Mouse (Mus musculus) lung, embryonic 15.5 days (tissue): ENCODE measurements around the gene Ush2a. TPM values are rescaled to one million over a fixed set of nuclear protein-coding genes. Genes with fewer than 3 reads are reported as not detected.

Experiments used
- ATAC-seq: fragments of 200-750 bp; cut with Nextera tagmentation; 2 replicates; pipeline ENCODE4 v1.8.0; 2017; ENCODE audit warnings: moderate number of reproducible peaks, borderline replicate concordance; ENCODE audit not compliant: low FRiP score, low TSS enrichment; ENCODE audit errors: extremely low read depth
- H3K27ac ChIP-seq: fragments of 300-500 bp; sonication (generic); 2 replicates; pipeline ENCODE4 v1.5.1; 2015; ENCODE audit warnings: moderate library complexity, mild to moderate bottlenecking, inconsistent platforms
- H3K27me3 ChIP-seq: fragments of 300-500 bp; sonication (generic); 2 replicates; pipeline ENCODE4 v1.6.1; 2015; ENCODE audit warnings: inconsistent platforms
- H3K36me3 ChIP-seq: fragments of 300-500 bp; sonication (generic); 2 replicates; pipeline ENCODE4 v1.6.1; 2015; ENCODE audit warnings: inconsistent platforms
- H3K4me1 ChIP-seq: fragments of 300-500 bp; sonication (generic); 2 replicates; pipeline ENCODE4 v1.6.1; 2015; ENCODE audit warnings: inconsistent platforms
- H3K4me2 ChIP-seq: fragments of 300-500 bp; sonication (generic); 2 replicates; pipeline ENCODE4 v1.6.1; 2015; ENCODE audit warnings: inconsistent platforms, mild to moderate bottlenecking, moderate library complexity
- H3K4me3 ChIP-seq: fragments of 300-500 bp; sonication (generic); 2 replicates; pipeline ENCODE4 v1.5.1; 2015; ENCODE audit warnings: mild to moderate bottlenecking, inconsistent platforms
- H3K9ac ChIP-seq: fragments of 300-500 bp; sonication (generic); 2 replicates; pipeline ENCODE4 v1.6.1; 2015; ENCODE audit warnings: inconsistent platforms
- H3K9me3 ChIP-seq: fragments of 300-500 bp; sonication (generic); 2 replicates; pipeline ENCODE4 v1.6.1; 2016; ENCODE audit warnings: inconsistent platforms
- WGBS: fragments of 180-500 bp; shearing (Covaris S2); methylation state at CpG from one replicate; pipeline ENCODE4 v1.1.7; 2015; 5-methylcytosine and 5-hydroxymethylcytosine counted together
- polyA plus RNA-seq: library from polyadenylated mRNA; unstranded; fragments of >200 nt; fragmentation: Nextera tagmentation; extraction: Ambion mirVana; gene quantifications from 2 replicates; pipeline ENCODE4 v1.2.1, GENCODE M21; 2015

The Ush2a gene
- polyA plus RNA-seq, 1 experiment from 2014 or later = 0.04 TPM

- Histone ChIP-seq H3K4me2 (no peak overlapping the region), H3K9ac (no peak overlapping the region), H3K4me1 (no peaks in the 10 kb centered on the region), H3K27me3 (no peaks in the 10 kb centered on the region), H3K36me3 (no peaks in the 10 kb centered on the region), H3K4me3 (no peak overlapping the region), H3K27ac (no peak overlapping the region), H3K9me3 (no peaks in the 10 kb centered on the region)
- 77% methylated on average over 5 of the region's 5 CpGs for WGBS
- ATAC-seq = no peak
Observed at GRCm38 (mm10) chr1:188316574-188316973, 54.8 kb downstream of the Ush2a start.

DNA sequence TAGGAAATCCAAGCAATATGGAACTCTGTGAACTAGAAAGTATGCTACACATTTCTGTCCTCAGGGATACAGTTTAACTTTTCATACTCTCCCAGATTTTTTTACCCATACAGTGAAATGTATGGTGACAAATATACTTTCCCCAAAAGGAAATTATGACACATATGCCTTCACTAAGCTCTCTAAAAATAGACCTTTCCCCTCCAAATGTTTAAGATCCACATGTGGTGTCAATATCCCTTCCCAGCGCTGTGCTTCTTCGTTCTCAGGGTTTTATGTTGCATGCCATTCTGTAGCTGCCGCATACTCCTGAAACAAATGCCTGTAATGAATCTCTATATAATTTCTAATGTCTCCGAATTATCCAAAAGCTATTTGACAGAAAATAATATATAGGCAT lies 58.4 kb downstream of the Ush2a start:
- no peaks in the 10 kb centered on the region for H3K27me3 ChIP-seq
- H3K27ac ChIP-seq = no peak overlapping the region
- no peak for ATAC-seq
- WGBS = 71% methylated on average over 4 of the region's 4 CpGs
- no peak overlapping the region for H3K4me2 ChIP-seq
- no peaks in the 10 kb centered on the region for H3K4me1 ChIP-seq
- no peaks in the 10 kb centered on the region for H3K9me3 ChIP-seq
- H3K4me3 ChIP-seq = no peak overlapping the region
- no peaks in the 10 kb centered on the region for H3K36me3 ChIP-seq
- no peak overlapping the region for H3K9ac ChIP-seq

GRCm38 (mm10) chr1:188321534-188321933 lies 59.7 kb downstream of the Ush2a start:
- no peaks in the 10 kb centered on the region for H3K9me3 ChIP-seq
- 82% methylated on average over 7 of the region's 7 CpGs for WGBS
- H3K4me3 ChIP-seq = no peak overlapping the region
- no peaks in the 10 kb centered on the region for H3K36me3 ChIP-seq
- no peaks in the 10 kb centered on the region for H3K4me1 ChIP-seq
- H3K4me2 ChIP-seq = no peak overlapping the region
- H3K9ac ChIP-seq = no peak overlapping the region
- H3K27ac ChIP-seq = no peak overlapping the region
- no peaks in the 10 kb centered on the region for H3K27me3 ChIP-seq
- no peak for ATAC-seq

GRCm38 (mm10) chr1:188330406-188330805 lies 68.6 kb downstream of the Ush2a start:
- H3K27ac ChIP-seq = no peak overlapping the region
- no peaks in the 10 kb centered on the region for H3K36me3 ChIP-seq
- H3K4me2 ChIP-seq = no peak overlapping the region
- no peak for ATAC-seq
- no peaks in the 10 kb centered on the region for H3K27me3 ChIP-seq
- no peak overlapping the region for H3K9ac ChIP-seq
- 59% methylated on average over 2 of the region's 2 CpGs for WGBS
- H3K4me1 ChIP-seq = no peaks in the 10 kb centered on the region
- no peak overlapping the region for H3K4me3 ChIP-seq
- no peaks in the 10 kb centered on the region for H3K9me3 ChIP-seq

- Histone ChIP-seq H3K9ac (no peak overlapping the region), H3K36me3 (no peaks in the 10 kb centered on the region), H3K9me3 (no peaks in the 10 kb centered on the region), H3K4me2 (no peak overlapping the region), H3K27me3 (no peaks in the 10 kb centered on the region), H3K27ac (no peak overlapping the region), H3K4me1 (no peaks in the 10 kb centered on the region), H3K4me3 (no peak overlapping the region)
- ATAC-seq = no peak
- WGBS = 72% methylated on average over 2 of the region's 2 CpGs
Observed at GRCm38 (mm10) chr1:188333936-188334335, 72.1 kb downstream of the Ush2a start.

DNA sequence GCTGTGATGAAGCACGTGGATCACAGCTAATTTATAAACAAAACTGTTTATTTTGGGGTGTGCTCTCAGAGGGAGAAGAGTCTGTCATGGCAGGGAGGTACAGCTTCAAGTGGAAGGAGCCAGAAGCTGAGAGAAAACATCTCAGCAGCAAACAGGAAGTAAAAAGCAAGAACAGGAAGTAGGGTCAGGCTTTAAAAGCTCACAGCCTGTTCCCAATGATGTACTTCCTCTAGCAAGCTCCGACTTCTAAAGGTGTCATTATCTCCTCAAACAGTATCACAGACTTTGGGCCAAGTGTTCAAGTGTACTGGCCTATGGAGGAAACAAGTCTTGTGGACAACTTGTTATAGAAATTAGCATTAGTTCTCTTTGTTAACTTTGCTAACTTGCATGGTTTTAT lies 85.9 kb downstream of the Ush2a start:
- Histone ChIP-seq H3K9ac (no peak overlapping the region), H3K27ac (no peak overlapping the region), H3K36me3 (no peaks in the 10 kb centered on the region), H3K27me3 (no peaks in the 10 kb centered on the region), H3K4me1 (no peaks in the 10 kb centered on the region), H3K9me3 (no peaks in the 10 kb centered on the region), H3K4me2 (no peak overlapping the region), H3K4me3 (no peak overlapping the region)
- WGBS = 30% methylated on average over 2 of the region's 2 CpGs
- ATAC-seq = no peak

- H3K4me2 ChIP-seq = no peak overlapping the region
- H3K9me3 ChIP-seq = no peaks in the 10 kb centered on the region
- H3K27me3 ChIP-seq = no peaks in the 10 kb centered on the region
- 77% methylated on average over 2 of the region's 2 CpGs for WGBS
- H3K36me3 ChIP-seq = no peaks in the 10 kb centered on the region
- H3K27ac ChIP-seq = no peak overlapping the region
- ATAC-seq = no peak
- no peak overlapping the region for H3K4me3 ChIP-seq
- no peaks in the 10 kb centered on the region for H3K4me1 ChIP-seq
- no peak overlapping the region for H3K9ac ChIP-seq
Observed at GRCm38 (mm10) chr1:188354726-188355125, 92.9 kb downstream of the Ush2a start.

DNA sequence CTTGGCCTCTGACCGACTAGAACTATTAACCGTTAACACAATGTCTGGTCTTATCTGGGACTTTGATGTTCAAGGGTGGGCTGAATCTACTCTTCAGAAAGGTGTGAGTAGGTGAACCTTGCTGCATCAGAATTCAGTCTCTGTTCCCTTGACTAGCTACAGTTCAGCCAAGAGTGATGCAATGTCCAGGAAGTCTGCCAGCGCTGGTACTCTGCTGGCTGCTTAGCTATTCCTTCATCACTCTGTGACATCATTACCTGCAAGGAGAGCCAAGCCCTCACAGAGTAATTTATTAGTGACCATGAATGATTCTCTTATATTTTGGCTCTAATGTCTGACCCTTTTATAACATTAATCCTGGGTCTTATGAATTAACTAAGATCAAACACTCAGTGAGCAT lies 101.7 kb downstream of the Ush2a start:
- ATAC-seq = no peak
- WGBS = 60% methylated on average over 3 of the region's 3 CpGs
- no peak overlapping the region for H3K27ac ChIP-seq

DNA sequence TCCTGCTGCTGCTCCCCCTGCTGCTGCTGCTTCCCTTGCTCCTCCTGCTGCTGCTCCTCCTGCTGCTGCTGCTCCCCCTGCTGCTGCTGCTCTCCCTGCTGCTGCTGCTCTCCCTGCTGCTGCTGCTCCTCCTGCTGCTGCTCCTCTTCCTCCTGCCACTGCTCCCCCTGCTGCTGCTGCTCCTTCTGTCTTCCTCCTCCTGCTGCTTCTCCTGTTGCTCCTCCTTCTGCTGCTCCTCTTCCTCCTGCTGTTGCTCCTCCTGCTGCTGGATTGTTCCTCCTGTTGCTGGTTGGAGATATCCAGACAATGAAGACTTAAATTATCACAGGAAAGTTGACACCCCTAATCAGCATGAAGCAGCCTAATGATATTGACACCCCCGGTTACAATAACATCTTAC lies 123.4 kb downstream of the Ush2a start:
- Histone ChIP-seq H3K4me2 (no peak overlapping the region), H3K4me1 (no peaks in the 10 kb centered on the region), H3K9me3 (no peaks in the 10 kb centered on the region), H3K27ac (no peak overlapping the region), H3K4me3 (no peak overlapping the region), H3K27me3 (no peaks in the 10 kb centered on the region), H3K36me3 (no peaks in the 10 kb centered on the region), H3K9ac (no peak overlapping the region)
- WGBS = 79% methylated on average over 1 of the region's 1 CpGs
- ATAC-seq = no peak

More for the DNA sequence above, 101.7 kb downstream of the Ush2a start:
- Histone ChIP-seq H3K4me3 (no peak overlapping the region), H3K9me3 (no peaks in the 10 kb centered on the region), H3K4me2 (no peak overlapping the region), H3K9ac (no peak overlapping the region), H3K4me1 (no peaks in the 10 kb centered on the region), H3K27me3 (no peaks in the 10 kb centered on the region), H3K36me3 (no peaks in the 10 kb centered on the region)

DNA sequence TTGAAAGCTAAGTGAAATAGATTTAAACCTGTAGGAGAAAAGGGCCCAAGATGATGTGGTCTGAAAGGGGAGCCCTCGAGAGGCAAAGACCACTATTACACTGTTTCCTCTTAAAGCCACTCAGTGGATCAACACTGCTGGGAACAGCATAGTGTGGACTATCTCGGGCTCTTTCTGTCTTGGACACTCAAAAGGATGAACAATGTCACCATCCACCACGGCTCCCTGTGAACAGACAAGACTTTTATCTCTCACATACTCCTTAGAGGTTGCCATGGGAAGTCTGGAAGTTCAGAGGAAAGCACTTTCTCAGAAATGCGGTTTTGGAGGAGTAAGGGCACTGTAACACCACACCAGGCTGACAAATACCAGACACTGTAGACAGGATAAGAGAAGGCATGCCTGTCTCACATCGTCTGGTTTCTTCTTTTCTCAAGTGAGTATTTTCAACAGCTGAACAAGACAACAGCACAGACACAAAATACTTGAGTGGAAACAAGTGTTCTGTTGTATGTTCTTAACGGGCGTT lies 124.0 kb downstream of the Ush2a start:
- Histone ChIP-seq H3K27me3 (no peaks in the 10 kb centered on the region), H3K27ac (no peak overlapping the region), H3K4me1 (no peaks in the 10 kb centered on the region), H3K4me3 (no peak overlapping the region), H3K36me3 (no peaks in the 10 kb centered on the region), H3K9ac (no peak overlapping the region), H3K9me3 (no peaks in the 10 kb centered on the region), H3K4me2 (no peak overlapping the region)
- WGBS = 43% methylated on average over 7 of the region's 7 CpGs
- no peak for ATAC-seq

DNA sequence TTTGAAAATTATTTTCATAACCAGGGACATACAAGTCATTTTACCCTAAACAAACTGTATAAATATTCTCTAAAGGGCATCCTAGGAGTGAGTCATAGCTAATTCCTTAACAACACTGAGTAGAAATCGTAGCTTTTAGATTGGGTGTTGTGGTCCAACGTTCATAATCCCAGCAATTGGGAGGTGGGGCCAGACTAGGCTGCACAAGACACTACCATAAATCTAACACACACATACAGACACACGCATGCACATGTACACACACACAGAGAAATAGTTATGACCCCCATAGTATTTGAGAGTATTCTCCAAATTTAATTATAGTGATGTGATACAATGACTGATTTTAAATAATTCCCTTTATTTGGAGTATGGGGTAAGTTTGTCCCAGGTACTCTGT lies 125.5 kb downstream of the Ush2a start:
- Histone ChIP-seq H3K36me3 (no peaks in the 10 kb centered on the region), H3K4me2 (no peak overlapping the region), H3K9me3 (no peaks in the 10 kb centered on the region), H3K4me3 (no peak overlapping the region), H3K27ac (no peak overlapping the region), H3K9ac (no peak overlapping the region), H3K4me1 (no peaks in the 10 kb centered on the region), H3K27me3 (no peaks in the 10 kb centered on the region)
- ATAC-seq = no peak
- WGBS = 76% methylated on average over 3 of the region's 3 CpGs

GRCm38 (mm10) chr1:188387820-188388471 lies 126.1 kb downstream of the Ush2a start:
- no peaks in the 10 kb centered on the region for H3K9me3 ChIP-seq
- H3K9ac ChIP-seq = no peak overlapping the region
- no peaks in the 10 kb centered on the region for H3K4me1 ChIP-seq
- no peak overlapping the region for H3K4me3 ChIP-seq
- H3K27me3 ChIP-seq = no peaks in the 10 kb centered on the region
- no peak overlapping the region for H3K4me2 ChIP-seq
- H3K27ac ChIP-seq = no peak overlapping the region
- no peaks in the 10 kb centered on the region for H3K36me3 ChIP-seq
- 31% methylated on average over 2 of the region's 2 CpGs for WGBS
- no peak for ATAC-seq

DNA sequence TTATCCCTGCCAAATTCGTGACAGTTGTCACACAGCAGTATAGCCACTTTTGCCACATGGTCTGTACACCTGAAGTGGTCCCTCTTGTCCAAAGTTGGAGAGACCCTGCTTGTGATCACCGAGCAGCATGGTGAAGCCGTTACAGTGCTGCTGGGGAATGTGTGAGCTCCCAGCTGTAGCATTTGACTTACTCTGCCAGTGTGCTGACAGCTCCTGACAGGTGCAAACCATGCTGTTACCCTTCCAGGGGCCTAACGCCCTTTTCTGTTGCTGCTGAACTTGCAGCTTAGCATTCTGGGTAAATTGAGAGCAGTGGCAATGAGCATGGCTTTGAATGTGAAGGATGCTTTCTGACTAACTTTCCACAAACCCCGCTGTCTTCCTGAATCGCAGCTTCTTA lies 128.3 kb downstream of the Ush2a start:
- ATAC-seq = no peak

More for the DNA sequence above, 128.3 kb downstream of the Ush2a start:
- H3K9me3 ChIP-seq = no peaks in the 10 kb centered on the region
- H3K9ac ChIP-seq = no peak overlapping the region
- no peaks in the 10 kb centered on the region for H3K36me3 ChIP-seq
- H3K27ac ChIP-seq = no peak overlapping the region
- no peaks in the 10 kb centered on the region for H3K4me1 ChIP-seq
- no peaks in the 10 kb centered on the region for H3K27me3 ChIP-seq
- no peak overlapping the region for H3K4me3 ChIP-seq
- H3K4me2 ChIP-seq = no peak overlapping the region
- 59% methylated on average over 6 of the region's 6 CpGs for WGBS
